Mouse (Mus musculus) adrenal gland, adult 18-20 months (tissue): ENCODE results near the gene Gpank1. TPM values are rescaled to one million over a fixed set of nuclear protein-coding genes. Genes with fewer than 3 reads are reported as not detected.
A peak's percentile ranks its signal among the peaks of the same experiment; 100 is the strongest.

ENCODE experiments used
- DNase-seq, 2 experiments: peaks; one replicate each; pipeline ENCODE4 v3.0.0; 2021 to 2022; ENCODE audit warnings: low spot score in 2 of 2
- total RNA-seq, 2 experiments: library from RNA; stranded (reverse); gene quantifications; 1 replicate in 1 of 2; 2 replicates in 1 of 2; pipeline ENCODE4 v1.2.3; 2021

Gene Gpank1
- total RNA-seq, 2 experiments from 2014 or later, result 14.8 to 16.2 TPM

- DNase-seq, result no peak
These were observed 37.8 kb downstream of the Gpank1 start for GRCm38 (mm10) chr17:35158850-35159593.

- no peak for DNase-seq
These were observed 38.4 kb downstream of the Gpank1 start for GRCm38 (mm10) chr17:35159638-35160037.

GRCm38 (mm10) chr17:35161421-35161820, 40.2 kb downstream of the Gpank1 start:
- DNase-seq, result no peak

GRCm38 (mm10) chr17:35162121-35162520, 40.9 kb downstream of the Gpank1 start:
- no peak for DNase-seq

- DNase-seq, result peak in 1 of 2 experiments; percentile 42
These were observed 41.5 kb downstream of the Gpank1 start for GRCm38 (mm10) chr17:35162730-35163129.

GRCm38 (mm10) chr17:35163326-35164081, 42.2 kb downstream of the Gpank1 start:
- DNase-seq, result no peak

GRCm38 (mm10) chr17:35164218-35164567, 42.9 kb downstream of the Gpank1 start:
- DNase-seq, result peak in 1 of 2 experiments; percentile 49

- DNase-seq, result peak; percentile 94 to 95
These were observed 43.6 kb downstream of the Gpank1 start, which contains the start of gene Prrc2a for GRCm38 (mm10) chr17:35164568-35165450. TSS of gene Prrc2a (minus strand) at chr17:35164897.

GRCm38 (mm10) chr17:35165451-35166155, 44.3 kb downstream of the Gpank1 start:
- no peak for DNase-seq

- DNase-seq, result peak in 1 of 2 experiments; percentile 50
These were observed 45.2 kb downstream of the Gpank1 start for GRCm38 (mm10) chr17:35166352-35167035.

- DNase-seq, result no peak
These were observed 46.5 kb downstream of the Gpank1 start for GRCm38 (mm10) chr17:35167794-35168193.

GRCm38 (mm10) chr17:35168541-35169207, 47.4 kb downstream of the Gpank1 start:
- DNase-seq, result no peak

- DNase-seq, result no peak
These were observed 51.4 kb downstream of the Gpank1 start for GRCm38 (mm10) chr17:35172445-35173234.

GRCm38 (mm10) chr17:35173329-35173728, 52.1 kb downstream of the Gpank1 start:
- no peak for DNase-seq
